Mouse (Mus musculus): ENCODE measurements around the gene Zfp661.

Zfp661 gene

GRCm38 (mm10) chr2:127550446-127550845 is 36.4 kb downstream of the Zfp661 start:
- no peak for DNase-seq

GRCm38 (mm10) chr2:127549711-127550110 is 37.2 kb downstream of the Zfp661 start:
- DNase-seq = no peak

GRCm38 (mm10) chr2:127548342-127549074 is 38.4 kb downstream of the Zfp661 start:
- DNase-seq = no peak

- no peak for DNase-seq
These were observed 45.2 kb downstream of the Zfp661 start for GRCm38 (mm10) chr2:127541697-127542096.

DNA sequence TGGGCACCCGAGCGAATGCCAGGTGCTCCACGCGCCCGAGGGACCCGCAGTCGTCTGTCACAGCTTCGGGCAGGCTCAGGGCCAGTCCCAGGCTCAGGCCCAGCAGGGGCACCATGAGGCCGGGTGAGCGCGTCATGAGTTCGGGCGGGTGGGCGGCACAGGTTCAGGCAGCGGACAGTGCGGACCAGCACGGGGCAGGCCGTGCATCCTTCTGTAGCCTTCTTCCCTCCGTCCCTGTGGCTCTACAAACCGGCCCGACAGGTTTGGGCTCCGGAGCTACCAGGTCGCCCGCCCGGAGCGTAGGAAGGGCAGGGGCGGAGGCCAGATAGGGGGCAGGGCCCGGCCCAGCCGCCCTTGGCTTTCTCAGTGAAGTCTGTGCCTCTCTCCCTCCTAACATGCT is 45.7 kb downstream of the Zfp661 start, which contains the start of gene Prom2:
Prom2 (minus strand) TSS at position 283 of the 400 bp plus-strand sequence.
- peak; percentile 40 to 64 for DNase-seq

DNA sequence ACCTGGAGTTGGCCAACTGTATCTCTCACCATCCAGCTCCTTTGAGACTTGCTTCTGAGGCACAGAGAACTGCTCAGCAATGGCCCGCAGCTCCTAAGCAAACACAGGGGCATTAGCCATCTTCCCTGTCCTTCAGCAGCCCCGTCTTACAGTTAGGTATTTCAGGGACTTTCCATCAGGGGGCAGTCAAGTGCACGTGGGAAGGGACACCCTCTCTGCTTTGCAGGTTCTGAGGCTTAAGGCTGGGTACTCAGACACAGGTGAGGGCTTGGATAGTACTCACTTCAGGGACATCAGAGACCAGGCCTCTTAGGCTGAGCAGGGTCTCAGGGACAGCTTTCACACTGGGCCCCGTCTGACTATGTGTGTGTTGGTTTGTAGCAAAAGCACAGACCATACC is 47.4 kb downstream of the Zfp661 start:
- no peak for DNase-seq

GRCm38 (mm10) chr2:127537548-127537947 is 49.3 kb downstream of the Zfp661 start:
- no peak for DNase-seq

GRCm38 (mm10) chr2:127535363-127535762 is 51.5 kb downstream of the Zfp661 start:
- DNase-seq = no peak

DNA sequence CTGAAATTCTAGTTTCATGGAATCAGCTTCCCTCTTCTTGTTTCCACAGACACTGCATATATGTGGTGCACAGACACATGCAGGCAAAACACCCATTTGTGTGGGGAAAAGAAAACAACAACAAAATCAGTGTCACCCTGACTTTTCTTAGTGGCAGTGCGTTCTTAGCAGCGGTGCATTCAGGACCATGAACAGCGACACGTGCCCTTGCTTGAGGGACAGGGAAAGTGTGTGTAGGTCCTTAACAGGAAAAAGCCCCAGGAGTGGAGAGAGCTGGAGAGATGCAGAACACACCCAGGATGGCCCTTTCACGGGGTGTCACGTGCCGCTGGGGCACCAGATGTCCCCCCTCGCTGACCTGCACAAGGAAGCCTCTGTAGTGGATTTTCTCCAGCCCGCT is 54.5 kb downstream of the Zfp661 start:
- DNase-seq = no peak

DNA sequence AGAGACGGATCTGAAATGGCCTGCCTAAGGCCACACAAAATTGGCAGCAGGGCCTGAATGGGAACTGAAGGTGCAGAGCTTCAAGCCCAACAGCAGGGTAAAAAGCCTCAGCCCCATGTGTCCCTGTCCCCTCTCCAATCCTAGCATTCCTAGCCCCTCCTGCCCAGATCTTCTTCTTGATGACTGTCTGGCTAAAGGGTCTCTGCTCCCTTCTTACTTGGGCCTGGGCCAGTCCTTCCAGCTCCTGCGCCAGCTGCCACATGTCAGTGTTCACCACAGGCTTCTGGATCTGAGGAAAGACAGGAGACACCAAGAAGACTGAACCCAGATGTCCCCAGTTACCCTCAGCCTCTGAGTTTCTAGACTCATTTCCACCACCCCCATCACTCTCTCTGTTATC is 55.3 kb downstream of the Zfp661 start:
- DNase-seq = no peak

- no peak for DNase-seq
These were observed 56.5 kb downstream of the Zfp661 start for GRCm38 (mm10) chr2:127530418-127530817.

GRCm38 (mm10) chr2:127525004-127525775 is 61.7 kb downstream of the Zfp661 start:
- no peak for DNase-seq

All from lung, adult 18-20 months (tissue).